Comparison of ENCODE assay signal across 14 mouse cellular contexts in the genomic region with DNA sequence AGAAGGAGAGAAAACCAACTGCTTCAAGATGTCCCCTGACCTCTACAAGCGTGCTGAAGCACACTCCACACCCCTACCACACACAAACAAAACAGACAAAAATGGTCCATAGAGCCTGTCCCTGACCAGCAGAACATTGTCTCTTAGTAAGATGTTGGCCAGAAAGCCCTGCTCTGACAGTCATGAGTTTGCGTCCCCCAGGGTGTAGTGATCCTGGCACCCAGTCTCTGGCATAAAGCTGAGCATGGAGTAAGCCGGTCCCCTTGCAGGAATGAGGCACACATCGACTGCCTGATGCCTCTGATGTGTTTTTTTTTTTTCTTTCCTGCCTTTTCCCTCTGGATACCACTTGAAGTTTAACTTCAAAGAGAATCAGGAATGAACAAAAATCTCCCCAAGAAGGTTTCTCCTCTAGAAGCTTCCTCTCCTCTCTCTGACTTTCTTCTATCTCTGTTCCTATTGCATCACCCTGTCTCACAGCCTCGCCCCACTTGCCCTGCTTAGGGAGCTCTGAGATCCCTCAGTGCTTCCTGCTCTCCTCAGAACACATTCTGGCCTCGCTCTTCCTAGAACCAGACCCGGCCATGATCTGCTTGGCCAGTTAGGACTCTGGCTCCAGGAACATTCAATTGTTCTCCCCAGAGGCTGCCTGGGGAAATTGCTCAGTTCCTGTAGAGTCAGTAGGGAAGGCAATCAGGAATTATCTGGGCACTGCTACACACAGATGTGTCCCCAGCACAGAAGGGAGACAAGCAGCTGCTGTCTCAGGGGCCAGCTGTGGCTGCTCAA. TPM values are rescaled to one million over a fixed set of nuclear protein-coding genes. Genes with fewer than 3 reads are reported as not detected.
DNase-seq lines count a peak whose midpoint lies in the region; ATAC-seq and TF ChIP-seq lines count a peak whose summit lies in the region.
"Had no signal": no experiment of that assay in that cellular context is flagged by ENCODE, and none has a peak within 500 bp of the region (broad histone marks: within the 10 kb centered on the region; RNA-seq: fewer than 3 reads in every experiment).

No protein-coding gene starts in this region.

- H3K9ac ChIP-seq in kidney, embryonic 16.5 days (replicated peaks; ENCODE audit: low read length): no peak overlapping the region
- H3K9ac ChIP-seq in heart, embryonic 16.5 days (ENCODE audit: low read length): no peak overlapping the region
- H3K9ac ChIP-seq in lung, postnatal 0 days (replicated peaks; ENCODE audit: low read depth): no peak overlapping the region
- H3K9ac ChIP-seq in midbrain, postnatal 0 days (replicated peaks; ENCODE audit: low read length, poor library complexity, severe bottlenecking): no peak overlapping the region
- no peak overlapping the region for H3K9ac ChIP-seq in intestine, embryonic 15.5 days
- H3K9ac ChIP-seq: neural tube, embryonic 12.5 days had no signal

- no peak for TF ChIP-seq EP300 in lung, postnatal 0 days (IDR thresholded peaks at IDR 0.05)

- peak; percentile 46 for DNase-seq in kidney, adult 2 months
- peak; percentile 50 for DNase-seq in adrenal gland, postnatal 10 days
- peak; percentile 14 for DNase-seq in lung, postnatal 0 days (ENCODE audit: low spot score)
- DNase-seq in layer of hippocampus, postnatal 25 days (ENCODE audit: extremely low spot score in 1 of 2, low spot score in 1 of 2): no peak
- DNase-seq in midbrain, postnatal 0 days (ENCODE audit: low spot score): no peak

- H3K36me3 ChIP-seq in kidney, adult 2 months (ENCODE audit: control insufficient read depth, insufficient read depth, low read length): no peaks in the 10 kb centered on the region
- no peaks in the 10 kb centered on the region for H3K36me3 ChIP-seq in kidney, embryonic 16.5 days (ENCODE audit: insufficient read depth, low read length)
- H3K36me3 ChIP-seq in heart, embryonic 16.5 days (ENCODE audit: control insufficient read depth, insufficient read depth): no peaks in the 10 kb centered on the region
- H3K36me3 ChIP-seq in lung, postnatal 0 days (ENCODE audit: insufficient read depth, low read length): no peaks in the 10 kb centered on the region
- no peaks in the 10 kb centered on the region for H3K36me3 ChIP-seq in midbrain, postnatal 0 days (ENCODE audit: insufficient read depth, low read length)
- H3K36me3 ChIP-seq in intestine, embryonic 15.5 days: no peaks in the 10 kb centered on the region
- H3K36me3 ChIP-seq: G1E; neural tube, embryonic 12.5 days had no signal

- TF ChIP-seq POLR2A in kidney, adult 2 months (IDR thresholded peaks at IDR 0.05; ENCODE audit: low read depth, low read length): no peak

- no peak overlapping the region for H3K4me3 ChIP-seq in kidney, adult 2 months (ENCODE audit: insufficient read depth, low read depth, low read length)
- H3K4me3 ChIP-seq in kidney, embryonic 16.5 days (ENCODE audit: low read length): no peak overlapping the region
- H3K4me3 ChIP-seq in heart, embryonic 16.5 days (ENCODE audit: low read length): no peak overlapping the region
- H3K4me3 ChIP-seq in lung, postnatal 0 days (ENCODE audit: low read depth, low read length): no peak overlapping the region
- no peak overlapping the region for H3K4me3 ChIP-seq in midbrain, postnatal 0 days (ENCODE audit: low read depth, low read length)
- H3K4me3 ChIP-seq in intestine, embryonic 15.5 days (replicated peaks): no peak overlapping the region
- H3K4me3 ChIP-seq: neural tube, embryonic 12.5 days had no signal

- peaks cover 10% of the 10 kb centered on the region for H3K9me3 ChIP-seq in kidney, embryonic 16.5 days (ENCODE audit: low read length)
- peaks cover 9% of the 10 kb centered on the region for H3K9me3 ChIP-seq in heart, embryonic 16.5 days (replicated peaks; ENCODE audit: control insufficient read depth, low read length)
- no peaks in the 10 kb centered on the region for H3K9me3 ChIP-seq in lung, postnatal 0 days (ENCODE audit: low read length)
- H3K9me3 ChIP-seq in midbrain, postnatal 0 days (ENCODE audit: low read length): no peaks in the 10 kb centered on the region
- no peaks in the 10 kb centered on the region for H3K9me3 ChIP-seq in intestine, embryonic 15.5 days
- H3K9me3 ChIP-seq: G1E had no signal

- no peak for ATAC-seq in kidney, embryonic 16.5 days (ENCODE audit: low FRiP score, low TSS enrichment)
- peak; percentile 70 for ATAC-seq in heart, embryonic 16.5 days (replicated peaks; ENCODE audit: extremely low read depth, insufficient read depth, low FRiP score)
- peak; percentile 74 for ATAC-seq in lung, postnatal 0 days
- ATAC-seq in midbrain, postnatal 0 days (ENCODE audit: low FRiP score): no peak
- ATAC-seq in intestine, embryonic 15.5 days: no peak

- WGBS in kidney, adult 2 months: 64% methylated on average over 7 of the region's 7 CpGs
- 65% methylated on average over 7 of the region's 7 CpGs for WGBS in kidney, embryonic 16.5 days
- 58% methylated on average over 7 of the region's 7 CpGs for WGBS in heart, embryonic 16.5 days
- WGBS in lung, postnatal 0 days: 59% methylated on average over 7 of the region's 7 CpGs
- 68% methylated on average over 7 of the region's 7 CpGs for WGBS in midbrain, postnatal 0 days
- WGBS in intestine, embryonic 15.5 days: 71% methylated on average over 7 of the region's 7 CpGs

- H3K4me2 ChIP-seq in kidney, embryonic 16.5 days (replicated peaks; ENCODE audit: low read depth, low read length): no peak overlapping the region
- H3K4me2 ChIP-seq in heart, embryonic 16.5 days (ENCODE audit: low read depth, low read length): no peak overlapping the region
- no peak overlapping the region for H3K4me2 ChIP-seq in lung, postnatal 0 days (replicated peaks; ENCODE audit: low read depth, low read length)
- H3K4me2 ChIP-seq in midbrain, postnatal 0 days (ENCODE audit: low read depth, low read length, poor library complexity, severe bottlenecking): no peak overlapping the region
- H3K4me2 ChIP-seq in intestine, embryonic 15.5 days (replicated peaks): no peak overlapping the region
- H3K4me2 ChIP-seq: neural tube, embryonic 12.5 days had no signal

- H3K4me1 ChIP-seq in kidney, adult 2 months (ENCODE audit: control insufficient read depth, insufficient read depth, low read length): no peaks in the 10 kb centered on the region
- H3K4me1 ChIP-seq in kidney, embryonic 16.5 days (ENCODE audit: insufficient read depth, low read length): peaks cover 7% of the 10 kb centered on the region; the same call in 1 of the 2 replicates
- H3K4me1 ChIP-seq in heart, embryonic 16.5 days (ENCODE audit: control insufficient read depth, insufficient read depth, low read length): no peaks in the 10 kb centered on the region
- H3K4me1 ChIP-seq in lung, postnatal 0 days (ENCODE audit: insufficient read depth, low read depth, low read length): no peaks in the 10 kb centered on the region
- H3K4me1 ChIP-seq in midbrain, postnatal 0 days (ENCODE audit: insufficient read depth, low read length): 0 out of 2 replicates have a peak, but pooled peaks cover 2% of the 10 kb centered on the region
- no peaks in the 10 kb centered on the region for H3K4me1 ChIP-seq in intestine, embryonic 15.5 days (replicated peaks)
- H3K4me1 ChIP-seq: neural tube, embryonic 12.5 days had no signal

- no peaks in the 10 kb centered on the region; the same call in 1 of the 2 replicates for H3K27me3 ChIP-seq in kidney, adult 2 months (replicated peaks; ENCODE audit: control insufficient read depth, insufficient read depth, low read length)
- H3K27me3 ChIP-seq in kidney, embryonic 16.5 days (ENCODE audit: insufficient read depth, low read length): no peaks in the 10 kb centered on the region
- H3K27me3 ChIP-seq in heart, embryonic 16.5 days (ENCODE audit: control insufficient read depth, insufficient read depth, low read length): no peaks in the 10 kb centered on the region; the same call in 1 of the 2 replicates
- no peaks in the 10 kb centered on the region for H3K27me3 ChIP-seq in lung, postnatal 0 days (replicated peaks; ENCODE audit: insufficient read depth, low read length)
- no peaks in the 10 kb centered on the region for H3K27me3 ChIP-seq in midbrain, postnatal 0 days (ENCODE audit: insufficient read depth, low read length)
- H3K27me3 ChIP-seq in intestine, embryonic 15.5 days (replicated peaks): no peaks in the 10 kb centered on the region
- H3K27me3 ChIP-seq: neural tube, embryonic 12.5 days had no signal

- H3K27ac ChIP-seq in kidney, adult 2 months (ENCODE audit: insufficient read depth, low read depth, low read length): no peak overlapping the region
- H3K27ac ChIP-seq in kidney, embryonic 16.5 days (ENCODE audit: low read length): no peak overlapping the region
- no peak overlapping the region for H3K27ac ChIP-seq in heart, embryonic 16.5 days (ENCODE audit: low read length)
- no peak overlapping the region for H3K27ac ChIP-seq in lung, postnatal 0 days (ENCODE audit: low read length)
- H3K27ac ChIP-seq in midbrain, postnatal 0 days (ENCODE audit: low read depth, low read length): no peak overlapping the region
- H3K27ac ChIP-seq in intestine, embryonic 15.5 days: no peak overlapping the region
- H3K27ac ChIP-seq: neural tube, embryonic 12.5 days had no signal

- TF ChIP-seq CTCF in kidney, adult 2 months (conservative IDR thresholded peaks at IDR 0.05; ENCODE audit: insufficient read depth, insufficient read length, low read depth, low read length): no peak
- no peak for TF ChIP-seq CTCF in lung, postnatal 0 days (IDR thresholded peaks at IDR 0.05)
- no peak for TF ChIP-seq CTCF in midbrain, postnatal 0 days (IDR thresholded peaks at IDR 0.05)

RNA-seq across cellular contexts. Expression of a gene that starts 28.1 kb away (rescaled TPM):
- polyA plus RNA-seq in kidney, adult 2 months (2012; rRNA removed): 1.4 and 2.6 TPM in 2 replicates
- polyA plus RNA-seq in kidney, embryonic 16.5 days (2015; fragmentation: Nextera tagmentation; extraction: Ambion mirVana): not detected in 2 replicates
- 1 to 10 TPM; 6.8 to 8.6 TPM for total RNA-seq in adrenal gland, postnatal 10 days (2021)
- not detected in 2 replicates for polyA plus RNA-seq in heart, embryonic 16.5 days (2015; fragmentation: Nextera tagmentation; extraction: Ambion mirVana)
- polyA plus RNA-seq in lung, postnatal 0 days (2015; fragmentation: Nextera tagmentation; extraction: Ambion mirVana): not detected in 2 replicates
- total RNA-seq in layer of hippocampus, postnatal 25 days (2021): not detected
- not detected in 2 replicates for total RNA-seq in midbrain, postnatal 0 days (2014; rRNA removed)
- not detected in 2 replicates for polyA plus RNA-seq in midbrain, postnatal 0 days (2015; fragmentation: Nextera tagmentation; extraction: Ambion mirVana)
- polyA plus RNA-seq in intestine, embryonic 15.5 days (2015; fragmentation: Nextera tagmentation; extraction: Ambion mirVana): not detected in 2 replicates
- polyA plus RNA-seq: brain, embryonic 14.5 days; embryonic facial prominence, embryonic 11.5 days; frontal cortex, adult 2 months; G1E; limb, embryonic 11.5 days; neural tube, embryonic 12.5 days had no signal

Comparison
In these comparisons a context has a peak if more than half of its experiments do, and no peak if none do; other contexts are left out.
1. DNase-seq: peak in kidney, adult 2 months (single experiment), adrenal gland, postnatal 10 days (single experiment) and lung, postnatal 0 days (single experiment); none in layer of hippocampus, postnatal 25 days (0 of 2) and midbrain, postnatal 0 days (single experiment).
2. ATAC-seq: peak in heart, embryonic 16.5 days (single experiment) and lung, postnatal 0 days (single experiment); none in kidney, embryonic 16.5 days (single experiment), midbrain, postnatal 0 days (single experiment) and intestine, embryonic 15.5 days (single experiment).